Mouse (Mus musculus) C2C12 (cell line): ENCODE data around the gene Ctnnbl1. TPM values are rescaled to one million over a fixed set of nuclear protein-coding genes. Genes with fewer than 3 reads are reported as not detected.

ENCODE experiments used
- H3K27me3 ChIP-seq: one replicate; pipeline ENCODE4 v1.6.1; 2011; ENCODE audit not compliant: control insufficient read depth, insufficient read depth, insufficient read length
- H3K36me3 ChIP-seq: one replicate; pipeline ENCODE4 v1.6.1; 2011; ENCODE audit not compliant: control insufficient read depth, insufficient read depth
- H3K4me3 ChIP-seq: one replicate; pipeline ENCODE4 v1.5.1; 2011; ENCODE audit warnings: mild to moderate bottlenecking, control low read depth; ENCODE audit not compliant: poor library complexity, insufficient read depth, severe bottlenecking
- H3K79me2 ChIP-seq: one replicate; pipeline ENCODE4 v1.6.1; 2011; ENCODE audit not compliant: control insufficient read depth, insufficient read depth
- H3K79me3 ChIP-seq: one replicate; pipeline ENCODE4 v1.6.1; 2011; ENCODE audit warnings: low read depth, control low read depth
- H3ac ChIP-seq: one replicate; pipeline ENCODE3; 2011; ENCODE audit warnings: low read depth; ENCODE audit not compliant: control insufficient read depth, insufficient read length
- CEBPB ChIP-seq: IDR thresholded peaks from one replicate; pipeline ENCODE4 v1.6.1; 2011; ENCODE audit warnings: low read depth, mild to moderate bottlenecking, control low read depth, moderate library complexity
- CTCF ChIP-seq: IDR thresholded peaks from one replicate; pipeline ENCODE4 v1.5.1; 2011; ENCODE audit not compliant: control insufficient read depth, insufficient read depth, insufficient read length
- FOSL1 ChIP-seq: IDR thresholded peaks from one replicate; pipeline ENCODE4 v1.8.0; 2011; ENCODE audit warnings: mild to moderate bottlenecking, low read length; ENCODE audit not compliant: poor library complexity, insufficient read depth, severe bottlenecking
- MAX ChIP-seq: IDR thresholded peaks from one replicate; pipeline ENCODE4 v1.6.1; 2011; ENCODE audit warnings: mild to moderate bottlenecking, control low read depth
- MYOD1 ChIP-seq: IDR thresholded peaks from one replicate; pipeline ENCODE4 v1.6.1; 2011; ENCODE audit warnings: low read depth; ENCODE audit not compliant: control insufficient read depth, insufficient read length
- MYOG ChIP-seq: IDR thresholded peaks from one replicate; pipeline ENCODE4 v1.6.1; 2011; ENCODE audit not compliant: control insufficient read depth, insufficient read length; ENCODE audit errors: extremely low read depth
- USF1 ChIP-seq: IDR thresholded peaks from one replicate; pipeline ENCODE4 v1.6.1; 2011; ENCODE audit warnings: low read depth, mild to moderate bottlenecking, control low read depth, moderate library complexity
- polyA plus RNA-seq: library from polyadenylated mRNA; unstranded; fragments of >200 nt; fragmentation: generic; extraction: Trizol; gene quantifications from one replicate; pipeline ENCODE4 v1.2.1, GENCODE M21; 2012; ENCODE audit warnings: missing spikeins

Gene Ctnnbl1
- polyA plus RNA-seq, 1 experiment: 42.0 TPM

GRCm38 (mm10) chr2:157755771-157756170 is 18.6 kb downstream of the Ctnnbl1 start:
- no peak overlapping the region for H3ac ChIP-seq
- TF ChIP-seq MYOD1 (no peak), CTCF (no peak), MAX (no peak)

GRCm38 (mm10) chr2:157756193-157756592 is 19.0 kb downstream of the Ctnnbl1 start:
- H3K79me3 ChIP-seq: peaks cover 5% of the 10 kb centered on the region
- no peak overlapping the region for H3K4me3 ChIP-seq
- H3K27me3 ChIP-seq: no peaks in the 10 kb centered on the region
- peaks cover 45% of the 10 kb centered on the region for H3K79me2 ChIP-seq
- no peak overlapping the region for H3ac ChIP-seq
- H3K36me3 ChIP-seq: no peaks in the 10 kb centered on the region
- no peak for TF ChIP-seq MYOD1
- no peak for TF ChIP-seq MAX
- TF ChIP-seq CEBPB: no peak
- TF ChIP-seq USF1: no peak
- no peak for TF ChIP-seq FOSL1
- no peak for TF ChIP-seq CTCF
- TF ChIP-seq MYOG: no peak

More at GRCm38 (mm10) chr2:157755771-157756170, 18.6 kb downstream of the Ctnnbl1 start:
- no peaks in the 10 kb centered on the region for H3K27me3 ChIP-seq
- H3K36me3 ChIP-seq: no peaks in the 10 kb centered on the region
- peaks cover 5% of the 10 kb centered on the region for H3K79me3 ChIP-seq
- no peak overlapping the region for H3K4me3 ChIP-seq
- H3K79me2 ChIP-seq: peaks cover 45% of the 10 kb centered on the region

GRCm38 (mm10) chr2:157758395-157758794 is 21.2 kb downstream of the Ctnnbl1 start:
- peaks cover 47% of the 10 kb centered on the region for H3K79me2 ChIP-seq

GRCm38 (mm10) chr2:157759717-157760116 is 22.5 kb downstream of the Ctnnbl1 start:
- Histone ChIP-seq H3K79me3 (peaks cover 7% of the 10 kb centered on the region), H3K4me3 (no peak overlapping the region), H3K27me3 (no peaks in the 10 kb centered on the region), H3ac (no peak overlapping the region), H3K36me3 (no peaks in the 10 kb centered on the region), H3K79me2 (peaks cover 45% of the 10 kb centered on the region)
- TF ChIP-seq CEBPB: no peak
- no peak for TF ChIP-seq MYOD1
- TF ChIP-seq MYOG: no peak
- no peak for TF ChIP-seq USF1
- no peak for TF ChIP-seq CTCF
- TF ChIP-seq FOSL1: no peak
- TF ChIP-seq MAX: no peak

More at GRCm38 (mm10) chr2:157758395-157758794, 21.2 kb downstream of the Ctnnbl1 start:
- Histone ChIP-seq H3K27me3 (no peaks in the 10 kb centered on the region), H3K36me3 (no peaks in the 10 kb centered on the region), H3ac (no peak overlapping the region), H3K4me3 (no peak overlapping the region), H3K79me3 (peaks cover 6% of the 10 kb centered on the region)
- no peak for TF ChIP-seq CTCF
- TF ChIP-seq USF1: no peak
- TF ChIP-seq MYOD1: no peak
- no peak for TF ChIP-seq FOSL1
- no peak for TF ChIP-seq CEBPB

GRCm38 (mm10) chr2:157762903-157763302 is 25.7 kb downstream of the Ctnnbl1 start:
- Histone ChIP-seq H3K79me2 (peaks cover 16% of the 10 kb centered on the region), H3K79me3 (peaks cover 5% of the 10 kb centered on the region), H3K36me3 (no peaks in the 10 kb centered on the region), H3ac (no peak overlapping the region), H3K4me3 (no peak overlapping the region), H3K27me3 (no peaks in the 10 kb centered on the region)
- TF ChIP-seq FOSL1: no peak
- TF ChIP-seq MYOG: no peak
- TF ChIP-seq MAX: no peak
- no peak for TF ChIP-seq USF1
- TF ChIP-seq CTCF: no peak
- TF ChIP-seq MYOD1: no peak
- TF ChIP-seq CEBPB: no peak

GRCm38 (mm10) chr2:157766591-157766990 is 29.4 kb downstream of the Ctnnbl1 start:
- H3K79me3 ChIP-seq: peaks cover 4% of the 10 kb centered on the region
- no peak overlapping the region for H3ac ChIP-seq
- no peak overlapping the region for H3K4me3 ChIP-seq
- no peak for TF ChIP-seq CEBPB
- no peak for TF ChIP-seq MAX
- TF ChIP-seq CTCF: no peak
- TF ChIP-seq USF1: no peak
- H3K79me2 ChIP-seq: peaks cover 17% of the 10 kb centered on the region
- no peaks in the 10 kb centered on the region for H3K36me3 ChIP-seq
- no peaks in the 10 kb centered on the region for H3K27me3 ChIP-seq
